Mouse (Mus musculus) hindbrain, embryonic 14.5 days (tissue): ENCODE measurements around the gene Kcnmb3. TPM values are rescaled to one million over a fixed set of nuclear protein-coding genes. Genes with fewer than 3 reads are reported as not detected.
A peak's percentile ranks its signal among the peaks of the same experiment; 100 is the strongest.

ENCODE experiments used
- ATAC-seq: fragments of 200-750 bp; cut with Nextera tagmentation; 2 replicates; pipeline ENCODE4 v1.8.0; 2017; ENCODE audit warnings: moderate number of reproducible peaks, mild to moderate bottlenecking, moderate TSS enrichment, moderate library complexity; ENCODE audit not compliant: low FRiP score
- DNase-seq: peaks from one replicate; pipeline ENCODE4 v3.0.0-alpha.2; 2015; ENCODE audit warnings: low spot score
- H3K27ac ChIP-seq: fragments of 300-500 bp; sonication (generic); 2 replicates; pipeline ENCODE4 v1.5.1; 2014; ENCODE audit warnings: mild to moderate bottlenecking, moderate library complexity
- H3K27me3 ChIP-seq: fragments of 300-500 bp; sonication (generic); 2 replicates; pipeline ENCODE4 v1.6.1; 2014; ENCODE audit warnings: mild to moderate bottlenecking, low read length, mixed read lengths; ENCODE audit not compliant: control insufficient read depth, insufficient read depth
- H3K36me3 ChIP-seq: fragments of 300-500 bp; sonication (generic); replicated peaks from 2 replicates; pipeline ENCODE4 v1.6.1; 2014; ENCODE audit not compliant: control insufficient read depth, insufficient read depth
- H3K4me1 ChIP-seq: fragments of 300-500 bp; sonication (generic); replicated peaks from 2 replicates; pipeline ENCODE4 v1.6.1; 2014; ENCODE audit warnings: antibody characterized with exemption, low read length, mixed read lengths; ENCODE audit not compliant: control insufficient read depth, insufficient read depth
- H3K4me2 ChIP-seq: fragments of 300-500 bp; sonication (generic); replicated peaks from 2 replicates; pipeline ENCODE4 v1.6.1; 2014; ENCODE audit warnings: mild to moderate bottlenecking, moderate library complexity
- H3K4me3 ChIP-seq: fragments of 300-500 bp; sonication (generic); replicated peaks from 2 replicates; pipeline ENCODE4 v1.5.1; 2014; ENCODE audit warnings: mild to moderate bottlenecking, low read length
- H3K9ac ChIP-seq: fragments of 300-500 bp; sonication (generic); 2 replicates; pipeline ENCODE4 v1.6.1; 2014
- H3K9me3 ChIP-seq: fragments of 300-500 bp; sonication (generic); 2 replicates; pipeline ENCODE4 v1.6.1; 2016; ENCODE audit warnings: low read length; ENCODE audit not compliant: control insufficient read depth
- WGBS: fragments of 180-500 bp; shearing (Covaris S2); extraction: QIAGEN DNeasy Blood & Tissue Kit; methylation state at CpG from one replicate; pipeline ENCODE4 v1.1.7; 2014; 5-methylcytosine and 5-hydroxymethylcytosine counted together
- polyA plus RNA-seq: library from polyadenylated mRNA; unstranded; fragments of >200 nt; fragmentation: Nextera tagmentation; extraction: Ambion mirVana; gene quantifications from 2 replicates; pipeline ENCODE4 v1.2.1, GENCODE M21; 2014

Kcnmb3 gene
- polyA plus RNA-seq, 1 experiment from 2014 or later = 0.11 TPM

- no peaks in the 10 kb centered on the region for H3K9me3 ChIP-seq
- no peak overlapping the region for H3K4me3 ChIP-seq
- DNase-seq = no peak
- 0 out of 2 replicates have a peak, but pooled peaks cover 6% of the 10 kb centered on the region for H3K4me1 ChIP-seq
- 82% methylated on average over 10 of the region's 10 CpGs for WGBS
- no peak overlapping the region for H3K4me2 ChIP-seq
- no peak overlapping the region for H3K27ac ChIP-seq
- H3K36me3 ChIP-seq = no peaks in the 10 kb centered on the region
- no peaks in the 10 kb centered on the region for H3K27me3 ChIP-seq
- H3K9ac ChIP-seq = no peak overlapping the region
- no peak for ATAC-seq
Observed at GRCm38 (mm10) chr3:32473184-32473583, 18.8 kb downstream of the Kcnmb3 start.

- DNase-seq = no peak
- Histone ChIP-seq H3K9ac (no peak overlapping the region), H3K9me3 (no peaks in the 10 kb centered on the region), H3K36me3 (no peaks in the 10 kb centered on the region), H3K4me2 (no peak overlapping the region), H3K27me3 (no peaks in the 10 kb centered on the region), H3K27ac (no peak overlapping the region), H3K4me1 (0 out of 2 replicates have a peak, but pooled peaks cover 6% of the 10 kb centered on the region), H3K4me3 (no peak overlapping the region)
- ATAC-seq = no peak
- WGBS = 76% methylated on average over 14 of the region's 14 CpGs
Observed at GRCm38 (mm10) chr3:32472191-32472900, 19.7 kb downstream of the Kcnmb3 start.

- 92% methylated on average over 6 of the region's 6 CpGs for WGBS
- Histone ChIP-seq H3K27ac (no peak overlapping the region), H3K9ac (no peak overlapping the region), H3K27me3 (no peaks in the 10 kb centered on the region), H3K4me1 (0 out of 2 replicates have a peak, but pooled peaks cover 6% of the 10 kb centered on the region), H3K9me3 (no peaks in the 10 kb centered on the region), H3K36me3 (no peaks in the 10 kb centered on the region), H3K4me2 (no peak overlapping the region), H3K4me3 (no peak overlapping the region)
- ATAC-seq (no peak), DNase-seq (no peak)
Observed at GRCm38 (mm10) chr3:32471098-32471497, 20.9 kb downstream of the Kcnmb3 start.

- DNase-seq (no peak), ATAC-seq (no peak)
- H3K4me3 ChIP-seq = no peak overlapping the region
- H3K4me2 ChIP-seq = no peak overlapping the region
- H3K27me3 ChIP-seq = no peaks in the 10 kb centered on the region
- no peak overlapping the region for H3K9ac ChIP-seq
- no peaks in the 10 kb centered on the region for H3K36me3 ChIP-seq
- H3K9me3 ChIP-seq = no peaks in the 10 kb centered on the region
- H3K27ac ChIP-seq = no peak overlapping the region
- WGBS = 74% methylated on average over 7 of the region's 7 CpGs
- 0 out of 2 replicates have a peak, but pooled peaks cover 6% of the 10 kb centered on the region for H3K4me1 ChIP-seq
Observed at GRCm38 (mm10) chr3:32470449-32470848, 21.6 kb downstream of the Kcnmb3 start.

- Histone ChIP-seq H3K9ac (no peak overlapping the region), H3K27me3 (no peaks in the 10 kb centered on the region), H3K4me2 (no peak overlapping the region), H3K4me3 (no peak overlapping the region), H3K9me3 (no peaks in the 10 kb centered on the region), H3K27ac (no peak overlapping the region), H3K4me1 (0 out of 2 replicates have a peak, but pooled peaks cover 6% of the 10 kb centered on the region), H3K36me3 (peaks cover 17% of the 10 kb centered on the region)
- DNase-seq = no peak
- 81% methylated on average over 4 of the region's 4 CpGs for WGBS
- ATAC-seq = no peak
Observed at GRCm38 (mm10) chr3:32468411-32468810, 23.6 kb downstream of the Kcnmb3 start.

- no peaks in the 10 kb centered on the region for H3K9me3 ChIP-seq
- ATAC-seq = no peak
- 93% methylated on average over 4 of the region's 4 CpGs for WGBS
- no peak overlapping the region for H3K27ac ChIP-seq
- peaks cover 28% of the 10 kb centered on the region for H3K36me3 ChIP-seq
- no peak overlapping the region for H3K4me2 ChIP-seq
- DNase-seq = no peak
- H3K4me3 ChIP-seq = no peak overlapping the region
- H3K4me1 ChIP-seq = 0 out of 2 replicates have a peak, but pooled peaks cover 3% of the 10 kb centered on the region
- H3K9ac ChIP-seq = no peak overlapping the region
- H3K27me3 ChIP-seq = no peaks in the 10 kb centered on the region
Observed at GRCm38 (mm10) chr3:32467321-32467720, 24.7 kb downstream of the Kcnmb3 start.

GRCm38 (mm10) chr3:32459777-32460176, 32.3 kb downstream of the Kcnmb3 start:
- 73% methylated on average over 4 of the region's 4 CpGs for WGBS
- Histone ChIP-seq H3K4me3 (no peak overlapping the region), H3K4me2 (no peak overlapping the region), H3K27me3 (no peaks in the 10 kb centered on the region), H3K27ac (no peak overlapping the region), H3K9ac (no peak overlapping the region), H3K36me3 (peaks cover 93% of the 10 kb centered on the region), H3K4me1 (no peaks in the 10 kb centered on the region), H3K9me3 (no peaks in the 10 kb centered on the region)
- DNase-seq (no peak), ATAC-seq (no peak)

GRCm38 (mm10) chr3:32454329-32455021, 37.6 kb downstream of the Kcnmb3 start:
- peak; percentile 40; the same call in 1 of the 2 replicates for ATAC-seq

GRCm38 (mm10) chr3:32441710-32442109, 50.3 kb downstream of the Kcnmb3 start:
- H3K9ac ChIP-seq = no peak overlapping the region
- peaks cover 84% of the 10 kb centered on the region for H3K36me3 ChIP-seq
- no peak overlapping the region for H3K4me2 ChIP-seq
- H3K4me1 ChIP-seq = no peaks in the 10 kb centered on the region
- H3K9me3 ChIP-seq = no peaks in the 10 kb centered on the region
- no peak overlapping the region for H3K4me3 ChIP-seq
- no peaks in the 10 kb centered on the region for H3K27me3 ChIP-seq
- ATAC-seq (no peak), DNase-seq (no peak)
- H3K27ac ChIP-seq = no peak overlapping the region

More at GRCm38 (mm10) chr3:32454329-32455021, 37.6 kb downstream of the Kcnmb3 start:
- Histone ChIP-seq H3K4me1 (no peaks in the 10 kb centered on the region), H3K27ac (no peak overlapping the region), H3K36me3 (peaks cover 88% of the 10 kb centered on the region), H3K27me3 (no peaks in the 10 kb centered on the region), H3K4me3 (no peak overlapping the region), H3K9ac (no peak overlapping the region), H3K9me3 (no peaks in the 10 kb centered on the region), H3K4me2 (no peak overlapping the region)
- whole genome bisulfite sequencing = 52% methylated on average over 11 of the region's 11 CpGs
- DNase-seq = peak; percentile 35
